In genomic region chr13:104139369-104140209, GRCm38 (mm10) we compare ENCODE assay signal across 8 mouse cellular contexts. TPM values are rescaled to one million over a fixed set of nuclear protein-coding genes. Genes with fewer than 3 reads are reported as not detected.
DNase-seq lines count a peak whose midpoint lies in the region; ATAC-seq and TF ChIP-seq lines count a peak whose summit lies in the region.

No protein-coding gene starts in this region.

- H3K4me2 ChIP-seq in forebrain, embryonic 11.5 days (ENCODE audit: low read depth, low read length, severe bottlenecking), result no peak overlapping the region
- peak overlapping the region; percentile 49; the same call in 1 of the 2 replicates for H3K4me2 ChIP-seq in heart, embryonic 16.5 days (ENCODE audit: low read depth, low read length)

- peak; percentile 68 for ATAC-seq in forebrain, embryonic 11.5 days (replicated peaks; ENCODE audit: low FRiP score)
- ATAC-seq in heart, embryonic 16.5 days (replicated peaks; ENCODE audit: extremely low read depth, insufficient read depth, low FRiP score), result peak; percentile 52; the same call in 1 of the 2 replicates

- TF ChIP-seq POLR2A in ES-Bruce4 (IDR thresholded peaks at IDR 0.05; ENCODE audit: insufficient read depth, low read length), result no peak
- TF ChIP-seq POLR2A in lung, adult 2 months (IDR thresholded peaks at IDR 0.05; ENCODE audit: borderline replicate concordance, extremely low read depth, low read depth, low read length), result peak; percentile 33; the same call in 1 of the 2 replicates
- TF ChIP-seq POLR2A in olfactory bulb, adult 2 months (IDR thresholded peaks at IDR 0.05; ENCODE audit: insufficient read depth, low read depth, low read length), result no peak

- peaks cover 7% of the 10 kb centered on the region; the same call in 1 of the 2 replicates for H3K36me3 ChIP-seq in ES-Bruce4 (ENCODE audit: control insufficient read depth, insufficient read depth, low read length, poor library complexity, severe bottlenecking)
- no peaks in the 10 kb centered on the region; the same call in 1 of the 2 replicates for H3K36me3 ChIP-seq in forebrain, embryonic 11.5 days (ENCODE audit: control insufficient read depth, insufficient read depth, low read length)
- H3K36me3 ChIP-seq in heart, embryonic 16.5 days (ENCODE audit: control insufficient read depth, insufficient read depth), result peaks cover 12% of the 10 kb centered on the region

- H3K27me3 ChIP-seq in ES-Bruce4 (ENCODE audit: control insufficient read depth, insufficient read depth, low read length, poor library complexity, severe bottlenecking), result no peaks in the 10 kb centered on the region
- no peaks in the 10 kb centered on the region for H3K27me3 ChIP-seq in forebrain, embryonic 11.5 days (ENCODE audit: control insufficient read depth, insufficient read depth, low read length)
- no peaks in the 10 kb centered on the region for H3K27me3 ChIP-seq in heart, embryonic 16.5 days (ENCODE audit: control insufficient read depth, insufficient read depth, low read length)

- H3K4me3 ChIP-seq in ES-Bruce4 (ENCODE audit: low read depth, low read length), result no peak overlapping the region; the same call in 1 of the 2 replicates
- no peak overlapping the region for H3K4me3 ChIP-seq in forebrain, embryonic 11.5 days (ENCODE audit: low read depth, low read length)
- H3K4me3 ChIP-seq in heart, embryonic 16.5 days (ENCODE audit: low read length), result peak overlapping the region; percentile 17; the same call in 1 of the 2 replicates
- peak overlapping the region; percentile 50 for H3K4me3 ChIP-seq in lung, adult 2 months (replicated peaks; ENCODE audit: extremely low read depth, low read depth, low read length)
- no peak overlapping the region for H3K4me3 ChIP-seq in olfactory bulb, adult 2 months (ENCODE audit: insufficient read depth, low read depth, low read length)

- H3K9me3 ChIP-seq in ES-Bruce4 (replicated peaks; ENCODE audit: control insufficient read depth, insufficient read depth, low read length, poor library complexity, severe bottlenecking), result no peaks in the 10 kb centered on the region
- no peaks in the 10 kb centered on the region for H3K9me3 ChIP-seq in forebrain, embryonic 11.5 days (ENCODE audit: control insufficient read depth, low read length)
- H3K9me3 ChIP-seq in heart, embryonic 16.5 days (replicated peaks; ENCODE audit: control insufficient read depth, low read length), result no peaks in the 10 kb centered on the region

- no peak for TF ChIP-seq EP300 in ES-Bruce4 (IDR thresholded peaks at IDR 0.05; ENCODE audit: insufficient read depth, low read depth, low read length)

- H3K9ac ChIP-seq in ES-Bruce4 (ENCODE audit: low read depth, poor library complexity, severe bottlenecking), result no peak overlapping the region
- H3K9ac ChIP-seq in forebrain, embryonic 11.5 days (ENCODE audit: low read length), result no peak overlapping the region
- H3K9ac ChIP-seq in heart, embryonic 16.5 days (ENCODE audit: low read length), result no peak overlapping the region

- peak; percentile 77 for DNase-seq in c-Kit-positive CD71-negative TER-119-negative erythroid progenitor cells, embryonic 14.5 days (ENCODE audit: low read depth)
- DNase-seq in forebrain, embryonic 11.5 days (ENCODE audit: low spot score), result peak; percentile 82
- peak; percentile 90 for DNase-seq in layer of hippocampus, adult 11-12 months (ENCODE audit: low spot score)
- peak; percentile 76 for DNase-seq in lung, adult 2 months
- DNase-seq in thymus, adult 18-20 months, result peak; percentile 58 to 70

- peak; percentile 79 for TF ChIP-seq CTCF in ES-Bruce4 (IDR thresholded peaks at IDR 0.05; ENCODE audit: low read depth, low read length)
- peak; percentile 84 for TF ChIP-seq CTCF in lung, adult 2 months (IDR thresholded peaks at IDR 0.05; ENCODE audit: insufficient read depth, low read length)
- 0 out of 2 replicates have a peak, but pooled peaks have one; percentile 30 for TF ChIP-seq CTCF in olfactory bulb, adult 2 months (IDR thresholded peaks at IDR 0.05; ENCODE audit: insufficient read depth, low read depth, low read length)

- H3K27ac ChIP-seq in ES-Bruce4 (ENCODE audit: insufficient read depth, low read length), result no peak overlapping the region
- H3K27ac ChIP-seq in forebrain, embryonic 11.5 days (ENCODE audit: low read depth, low read length), result no peak overlapping the region
- no peak overlapping the region for H3K27ac ChIP-seq in heart, embryonic 16.5 days (ENCODE audit: low read length)
- H3K27ac ChIP-seq in olfactory bulb, adult 2 months (ENCODE audit: insufficient read depth, low read depth, low read length), result no peak overlapping the region

- H3K4me1 ChIP-seq in ES-Bruce4 (ENCODE audit: control insufficient read depth, insufficient read depth, low read length), result no peaks in the 10 kb centered on the region
- H3K4me1 ChIP-seq in forebrain, embryonic 11.5 days (replicated peaks; ENCODE audit: control insufficient read depth, insufficient read depth, low read length), result no peaks in the 10 kb centered on the region
- 0 out of 2 replicates have a peak, but pooled peaks cover 3% of the 10 kb centered on the region for H3K4me1 ChIP-seq in heart, embryonic 16.5 days (ENCODE audit: control insufficient read depth, insufficient read depth, low read length)
- no peaks in the 10 kb centered on the region for H3K4me1 ChIP-seq in lung, adult 2 months (ENCODE audit: control insufficient read depth, insufficient read depth, low read length)
- no peaks in the 10 kb centered on the region for H3K4me1 ChIP-seq in olfactory bulb, adult 2 months (ENCODE audit: control insufficient read depth, insufficient read depth, low read length)

- WGBS in forebrain, embryonic 11.5 days, result 49% methylated on average over 13 of the region's 13 CpGs
- WGBS in heart, embryonic 16.5 days, result 37% methylated on average over 13 of the region's 13 CpGs
- WGBS in lung, adult 2 months, result 31% methylated on average over 13 of the region's 13 CpGs
- 42% methylated on average over 13 of the region's 13 CpGs for WGBS in olfactory bulb, adult 2 months

RNA-seq across cellular contexts. Expression of gene Sgtb, which starts 30.0 kb away (rescaled TPM):
- polyA plus RNA-seq in ES-Bruce4 (2011; ENCODE audit: insufficient read depth, insufficient read length, low read depth, missing spikeins), result 6.7 and 8.0 TPM in 2 replicates
- 16.7 and 18.1 TPM in 2 replicates for polyA plus RNA-seq in forebrain, embryonic 11.5 days (2014; fragmentation: Nextera tagmentation; extraction: Ambion mirVana)
- polyA plus RNA-seq in heart, embryonic 16.5 days (2015; fragmentation: Nextera tagmentation; extraction: Ambion mirVana), result 1.8 and 3.2 TPM in 2 replicates
- polyA plus RNA-seq in lung, adult 2 months (2012; rRNA removed), result 2.1 and 2.5 TPM in 2 replicates
- polyA plus RNA-seq in olfactory bulb, adult 2 months (2012; ENCODE audit: insufficient read depth, insufficient read length, low replicate concordance, missing spikeins), result 133 TPM in 1 of 2 replicates, not detected in the other

RNA-seq across cellular contexts. Expression of gene Nln, which starts 30.2 kb away (rescaled TPM):
- 38.9 and 57.6 TPM in 2 replicates for polyA plus RNA-seq in ES-Bruce4 (2011; ENCODE audit: insufficient read depth, insufficient read length, low read depth, missing spikeins)
- 21.1 TPM in 2 replicates for polyA plus RNA-seq in forebrain, embryonic 11.5 days (2014; fragmentation: Nextera tagmentation; extraction: Ambion mirVana)
- 20.3 and 21.8 TPM in 2 replicates for polyA plus RNA-seq in heart, embryonic 16.5 days (2015; fragmentation: Nextera tagmentation; extraction: Ambion mirVana)
- polyA plus RNA-seq in lung, adult 2 months (2012; rRNA removed), result 7.7 and 12.4 TPM in 2 replicates
- polyA plus RNA-seq in olfactory bulb, adult 2 months (2012; ENCODE audit: insufficient read depth, insufficient read length, low replicate concordance, missing spikeins), result not detected in 2 replicates

RNA-seq across cellular contexts. Expression of gene Trappc13, which starts 38.7 kb away (rescaled TPM):
- 66.0 and 79.0 TPM in 2 replicates for polyA plus RNA-seq in ES-Bruce4 (2011; ENCODE audit: insufficient read depth, insufficient read length, low read depth, missing spikeins)
- 85.0 and 101 TPM in 2 replicates for polyA plus RNA-seq in forebrain, embryonic 11.5 days (2014; fragmentation: Nextera tagmentation; extraction: Ambion mirVana)
- 44.4 and 53.3 TPM in 2 replicates for polyA plus RNA-seq in heart, embryonic 16.5 days (2015; fragmentation: Nextera tagmentation; extraction: Ambion mirVana)
- polyA plus RNA-seq in lung, adult 2 months (2012; rRNA removed), result 4.7 and 6.9 TPM in 2 replicates
- not detected in 2 replicates for polyA plus RNA-seq in olfactory bulb, adult 2 months (2012; ENCODE audit: insufficient read depth, insufficient read length, low replicate concordance, missing spikeins)

RNA-seq across cellular contexts. Expression of gene Trim23, which starts 39.0 kb away (rescaled TPM):
- polyA plus RNA-seq in ES-Bruce4 (2011; ENCODE audit: insufficient read depth, insufficient read length, low read depth, missing spikeins), result 22.8 and 26.8 TPM in 2 replicates
- polyA plus RNA-seq in forebrain, embryonic 11.5 days (2014; fragmentation: Nextera tagmentation; extraction: Ambion mirVana), result 23.2 and 27.6 TPM in 2 replicates
- 12.9 and 16.0 TPM in 2 replicates for polyA plus RNA-seq in heart, embryonic 16.5 days (2015; fragmentation: Nextera tagmentation; extraction: Ambion mirVana)
- 1.7 and 3.5 TPM in 2 replicates for polyA plus RNA-seq in lung, adult 2 months (2012; rRNA removed)
- polyA plus RNA-seq in olfactory bulb, adult 2 months (2012; ENCODE audit: insufficient read depth, insufficient read length, low replicate concordance, missing spikeins), result not detected in 2 replicates

Comparison
In these comparisons a context has a peak if more than half of its experiments do, and no peak if none do; other contexts are left out.
1. H3K4me3 ChIP-seq: peak in heart, embryonic 16.5 days (single experiment) and lung, adult 2 months (single experiment); none in ES-Bruce4 (single experiment), forebrain, embryonic 11.5 days (single experiment) and olfactory bulb, adult 2 months (single experiment).
2. CTCF ChIP-seq: peak in every context shown above with its lines; median percentile 84 in lung, adult 2 months; 79 in ES-Bruce4; 30 in olfactory bulb, adult 2 months.
3. Peak in every context shown above with its lines, with median percentiles within 50 percentile points of each other: DNase-seq.